Mouse (Mus musculus) subcutaneous adipose tissue, adult 2 months (tissue): ENCODE measurements around the gene Ppp6r1. TPM values are rescaled to one million over a fixed set of nuclear protein-coding genes. Genes with fewer than 3 reads are reported as not detected.

ENCODE experiments used
- polyA plus RNA-seq: library from polyadenylated mRNA; depleted of rRNA; stranded (reverse); fragments of >200 nt; gene quantifications from 2 replicates; pipeline ENCODE4 v1.2.3, GENCODE M21; 2012; ENCODE audit warnings: low replicate concordance; rRNA removed

The Ppp6r1 gene
- 77.9 and 140 TPM in 2 replicates for polyA plus RNA-seq

GRCm38 (mm10) chr7:4658912-4659551 is at the start of gene Ppp6r1:
TSS of gene Ppp6r1 (minus strand) at chr7:4659019.

GRCm38 (mm10) chr7:4690387-4690786 is 31.6 kb upstream of the Ppp6r1 start, which contains the start of gene Brsk1:
TSS of gene Brsk1 (plus strand) at chr7:4690604.

GRCm38 (mm10) chr7:4684632-4685417 is 26.0 kb upstream of the Ppp6r1 start, which contains the start of gene Hspbp1:
TSS of gene Hspbp1 (minus strand) at chr7:4685068.

GRCm38 (mm10) chr7:4631031-4631430 is 27.8 kb downstream of the Ppp6r1 start, which contains the start of gene Tmem86b:
TSS of gene Tmem86b (minus strand) at chr7:4631422.

GRCm38 (mm10) chr7:4603873-4604272 is 54.9 kb downstream of the Ppp6r1 start, which contains the start of gene Ptprh:
TSS of gene Ptprh (minus strand) at chr7:4604041.

Other genes with a start within 250 kb of the Ppp6r1 start
- gene Rdh13, start 213.4 kb downstream of the Ppp6r1 start, polyA plus RNA-seq, result 15.7 and 23.9 TPM in 2 replicates
- 1.5 and 11.2 TPM in 2 replicates for gene Eps8l1, start 198.3 kb downstream of the Ppp6r1 start, polyA plus RNA-seq
- gene Ppp1r12c, start 157.3 kb downstream of the Ppp6r1 start, polyA plus RNA-seq, result 64.3 and 145 TPM in 2 replicates
- 0.43 and 3.1 TPM in 2 replicates for gene Tnnt1, start 142.6 kb downstream of the Ppp6r1 start, polyA plus RNA-seq
- 2.8 and 4.5 TPM in 2 replicates for gene Tnni3, start 134.8 kb downstream of the Ppp6r1 start, polyA plus RNA-seq
- gene Dnaaf3, start 126.6 kb downstream of the Ppp6r1 start, polyA plus RNA-seq, result 3.1 and 6.7 TPM in 2 replicates
- gene Syt5, start 111.5 kb downstream of the Ppp6r1 start, polyA plus RNA-seq, result 0.30 and 0.50 TPM in 2 replicates
- 0.59 TPM in 1 of 2 replicates, not detected in the other for gene Ptprh, start 55.0 kb downstream of the Ppp6r1 start, polyA plus RNA-seq
- 9.6 and 15.2 TPM in 2 replicates for gene Tmem86b, start 27.6 kb downstream of the Ppp6r1 start, polyA plus RNA-seq
- gene Hspbp1, start 26.0 kb upstream of the Ppp6r1 start, polyA plus RNA-seq, result 36.3 and 51.8 TPM in 2 replicates
- gene Brsk1, start 31.6 kb upstream of the Ppp6r1 start, polyA plus RNA-seq, result 2.8 and 14.9 TPM in 2 replicates
- 1.5 and 1.7 TPM in 2 replicates for gene Tmem150b, start 66.2 kb upstream of the Ppp6r1 start, polyA plus RNA-seq
- gene Kmt5c, start 81.1 kb upstream of the Ppp6r1 start, polyA plus RNA-seq, result 69.5 and 121 TPM in 2 replicates
- 20.8 and 97.5 TPM in 2 replicates for gene Cox6b2, start 94.1 kb upstream of the Ppp6r1 start, polyA plus RNA-seq
- not detected in 2 replicates for gene Fam71e2, start 112.3 kb upstream of the Ppp6r1 start, polyA plus RNA-seq
- gene Il11, start 123.8 kb upstream of the Ppp6r1 start, polyA plus RNA-seq, result 0.11 and 0.45 TPM in 2 replicates
- gene Tmem190, start 123.9 kb upstream of the Ppp6r1 start, polyA plus RNA-seq, result not detected in 2 replicates
- 13.9 and 33.7 TPM in 2 replicates for gene Tmem238, start 130.6 kb upstream of the Ppp6r1 start, polyA plus RNA-seq
- gene Rpl28, start 133.9 kb upstream of the Ppp6r1 start, polyA plus RNA-seq, result 303 and 400 TPM in 2 replicates
- 249 and 346 TPM in 2 replicates for gene Ube2s, start 153.6 kb upstream of the Ppp6r1 start, polyA plus RNA-seq
- gene Shisa7, start 185.7 kb upstream of the Ppp6r1 start, polyA plus RNA-seq, result 0.04 and 0.87 TPM in 2 replicates
- 22.3 and 43.4 TPM in 2 replicates for gene Isoc2b, start 211.2 kb upstream of the Ppp6r1 start, polyA plus RNA-seq
- gene Isoc2a, start 218.1 kb upstream of the Ppp6r1 start, polyA plus RNA-seq, result 43.3 and 99.8 TPM in 2 replicates
- gene Gm36210, start 247.5 kb upstream of the Ppp6r1 start, polyA plus RNA-seq, result 0.09 and 0.67 TPM in 2 replicates